Comparison of ENCODE assay signal across 11 mouse cellular contexts in genomic region chr5:119981111-119981807, GRCm38 (mm10).
DNase-seq lines count a peak whose midpoint lies in the region; ATAC-seq and TF ChIP-seq lines count a peak whose summit lies in the region.
"Had no signal": no experiment of that assay in that cellular context is flagged by ENCODE, and none has a peak within 500 bp of the region (broad histone marks: within the 10 kb centered on the region; RNA-seq: fewer than 3 reads in every experiment).

No protein-coding gene starts in this region.

- no peaks in the 10 kb centered on the region for H3K36me3 ChIP-seq in forebrain, postnatal 0 days (ENCODE audit: insufficient read depth)

- TF ChIP-seq CTCF in layer of hippocampus, adult 2 months (conservative IDR thresholded peaks at IDR 0.05), result no peak
- TF ChIP-seq CTCF in cortical plate, adult 2 months (IDR thresholded peaks at IDR 0.05; ENCODE audit: extremely low read depth, insufficient read depth, low read length), result no peak
- TF ChIP-seq CTCF in forebrain, postnatal 0 days (IDR thresholded peaks at IDR 0.05; ENCODE audit: low read depth), result no peak

- WGBS in forebrain, postnatal 0 days, result 48% methylated on average over 18 of the region's 18 CpGs

- H3K9ac ChIP-seq in forebrain, postnatal 0 days, result no peak overlapping the region

- ATAC-seq in forebrain, postnatal 0 days, result peak; percentile 60
- no peak for ATAC-seq in CD4-positive, CD25-positive, alpha-beta regulatory T cell, adult 4 months
- ATAC-seq: inflammation-experienced regulatory T-cells, adult 6 months had no signal

- H3K9me3 ChIP-seq in forebrain, postnatal 0 days (ENCODE audit: low read length), result no peaks in the 10 kb centered on the region

- no peaks in the 10 kb centered on the region; the same call in 1 of the 2 replicates for H3K4me1 ChIP-seq in cortical plate, adult 2 months (ENCODE audit: control insufficient read depth, insufficient read depth, low read length)
- H3K4me1 ChIP-seq in forebrain, postnatal 0 days (ENCODE audit: insufficient read depth), result no peaks in the 10 kb centered on the region

- H3K27me3 ChIP-seq in forebrain, postnatal 0 days (ENCODE audit: insufficient read depth, low read length), result no peaks in the 10 kb centered on the region

- no peak overlapping the region for H3K4me3 ChIP-seq in layer of hippocampus, adult 2 months
- no peak overlapping the region for H3K4me3 ChIP-seq in cortical plate, adult 2 months (ENCODE audit: insufficient read depth, low read length)
- no peak overlapping the region for H3K4me3 ChIP-seq in forebrain, postnatal 0 days (ENCODE audit: low read depth, low read length)

- no peak overlapping the region for H3K4me2 ChIP-seq in forebrain, postnatal 0 days (ENCODE audit: low read depth)

- 0 out of 2 replicates have a peak, but pooled peaks have one; percentile 29 for TF ChIP-seq POLR2A in cortical plate, adult 2 months (IDR thresholded peaks at IDR 0.05; ENCODE audit: extremely low read depth, insufficient read depth, low read length)

- intact Hi-C loops in left cerebral cortex, postnatal 4 days (cut with DNase I), result no loop called here

- DNase-seq in layer of hippocampus, adult 2 months (ENCODE audit: low spot score in 2 of 2), result peak; percentile 13
- no peak for DNase-seq in layer of hippocampus, postnatal 25 days (ENCODE audit: extremely low spot score in 1 of 2, low spot score in 1 of 2)
- peak; percentile 54 for DNase-seq in forebrain, postnatal 0 days
- DNase-seq in left cerebral cortex, postnatal 4 days, result peak; percentile 10
- no peak for DNase-seq in kidney, postnatal 10 days
- DNase-seq: heart, adult 11 months; lung, postnatal 14 days; thymus, postnatal 4 days had no signal

- no peak overlapping the region for H3K27ac ChIP-seq in layer of hippocampus, adult 2 months
- 0 out of 2 replicates have a peak overlapping the region, but pooled peaks have one; percentile 19 for H3K27ac ChIP-seq in cortical plate, adult 2 months (ENCODE audit: insufficient read depth, low read length)
- H3K27ac ChIP-seq in forebrain, postnatal 0 days (ENCODE audit: low read depth, low read length), result peak overlapping the region; percentile 54

Comparison
In these comparisons a context has a peak if more than half of its experiments do, and no peak if none do; other contexts are left out.
1. DNase-seq: peak in layer of hippocampus, adult 2 months (2 of 2), forebrain, postnatal 0 days (single experiment) and left cerebral cortex, postnatal 4 days (single experiment); none in layer of hippocampus, postnatal 25 days (0 of 2) and kidney, postnatal 10 days (single experiment).